In the genomic region with DNA sequence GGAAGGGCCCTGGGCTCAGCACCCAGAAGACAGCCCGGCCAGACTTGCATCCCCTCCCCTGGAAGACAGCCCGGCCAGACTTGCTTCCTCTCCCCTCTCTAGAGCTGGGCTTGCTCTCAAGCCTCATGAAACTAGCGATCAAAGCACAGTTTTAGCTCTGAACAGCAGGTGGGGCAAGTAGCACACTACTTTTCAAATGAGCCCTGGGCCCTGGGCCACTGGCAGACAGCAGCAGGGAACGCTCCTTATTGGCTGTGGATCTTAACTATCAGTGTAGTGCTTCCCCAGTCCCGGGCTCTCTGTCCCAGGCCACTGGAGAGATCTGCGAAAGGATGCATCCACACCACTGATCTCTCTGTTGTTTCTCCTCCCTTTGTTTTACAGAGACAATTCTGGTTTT, we compare ENCODE assay signal across 8 mouse cellular contexts. TPM values are rescaled to one million over a fixed set of nuclear protein-coding genes. Genes with fewer than 3 reads are reported as not detected.
DNase-seq lines count a peak whose midpoint lies in the region; ATAC-seq and TF ChIP-seq lines count a peak whose summit lies in the region.

No protein-coding gene starts in this region.

- TF ChIP-seq POLR2A in heart, adult 2 months (IDR thresholded peaks at IDR 0.05; ENCODE audit: insufficient read depth, low read depth, low read length), result no peak
- TF ChIP-seq POLR2A in kidney, adult 2 months (IDR thresholded peaks at IDR 0.05; ENCODE audit: low read depth, low read length), result no peak

- TF ChIP-seq CTCF in heart, adult 2 months (IDR thresholded peaks at IDR 0.05), result peak; percentile 82
- peak; percentile 78 for TF ChIP-seq CTCF in kidney, adult 2 months (conservative IDR thresholded peaks at IDR 0.05; ENCODE audit: insufficient read depth, insufficient read length, low read depth, low read length)

- peaks cover 3% of the 10 kb centered on the region; the same call in 1 of the 2 replicates for H3K4me1 ChIP-seq in embryonic facial prominence, embryonic 13.5 days
- H3K4me1 ChIP-seq in heart, adult 2 months (ENCODE audit: control insufficient read depth, insufficient read depth, low read length), result no peaks in the 10 kb centered on the region
- peaks cover 5% of the 10 kb centered on the region; the same call in 1 of the 2 replicates for H3K4me1 ChIP-seq in kidney, adult 2 months (ENCODE audit: control insufficient read depth, insufficient read depth, low read length)
- H3K4me1 ChIP-seq in limb, embryonic 12.5 days (replicated peaks), result peaks cover 9% of the 10 kb centered on the region; the same call in 1 of the 2 replicates
- H3K4me1 ChIP-seq in midbrain, embryonic 16.5 days (ENCODE audit: control insufficient read depth, insufficient read depth, low read length), result peaks cover 6% of the 10 kb centered on the region

- 0 out of 2 replicates have a peak overlapping the region, but pooled peaks have one; percentile 40 for H3K9ac ChIP-seq in embryonic facial prominence, embryonic 13.5 days
- H3K9ac ChIP-seq in heart, adult 2 months (ENCODE audit: low read depth, low read length), result no peak overlapping the region
- H3K9ac ChIP-seq in limb, embryonic 12.5 days (replicated peaks), result no peak overlapping the region
- H3K9ac ChIP-seq in midbrain, embryonic 16.5 days (ENCODE audit: low read depth, low read length), result 0 out of 2 replicates have a peak overlapping the region, but pooled peaks have one; percentile 34

- H3K4me3 ChIP-seq in embryonic facial prominence, embryonic 13.5 days, result no peak overlapping the region
- H3K4me3 ChIP-seq in heart, adult 2 months, result no peak overlapping the region
- H3K4me3 ChIP-seq in kidney, adult 2 months (ENCODE audit: insufficient read depth, low read depth, low read length), result no peak overlapping the region
- no peak overlapping the region for H3K4me3 ChIP-seq in limb, embryonic 12.5 days (replicated peaks)
- H3K4me3 ChIP-seq in midbrain, embryonic 16.5 days (ENCODE audit: low read depth, low read length), result no peak overlapping the region

- peak overlapping the region; percentile 18; the same call in 1 of the 2 replicates for H3K4me2 ChIP-seq in embryonic facial prominence, embryonic 13.5 days
- no peak overlapping the region for H3K4me2 ChIP-seq in limb, embryonic 12.5 days
- H3K4me2 ChIP-seq in midbrain, embryonic 16.5 days (ENCODE audit: low read length), result no peak overlapping the region; the same call in 1 of the 2 replicates

- H3K27ac ChIP-seq in embryonic facial prominence, embryonic 13.5 days, result no peak overlapping the region
- no peak overlapping the region for H3K27ac ChIP-seq in heart, adult 2 months
- no peak overlapping the region for H3K27ac ChIP-seq in kidney, adult 2 months (ENCODE audit: insufficient read depth, low read depth, low read length)
- H3K27ac ChIP-seq in limb, embryonic 12.5 days, result no peak overlapping the region
- no peak overlapping the region for H3K27ac ChIP-seq in midbrain, embryonic 16.5 days (ENCODE audit: low read length)

- 5% methylated on average over 6 of the region's 6 CpGs for WGBS in embryonic facial prominence, embryonic 13.5 days
- WGBS in heart, adult 2 months, result 0% methylated on average over 6 of the region's 6 CpGs
- WGBS in kidney, adult 2 months, result 8% methylated on average over 6 of the region's 6 CpGs
- WGBS in limb, embryonic 12.5 days, result 5% methylated on average over 6 of the region's 6 CpGs
- 4% methylated on average over 6 of the region's 6 CpGs for WGBS in midbrain, embryonic 16.5 days

- no peak for ATAC-seq in embryonic facial prominence, embryonic 13.5 days (ENCODE audit: insufficient number of reproducible peaks, insufficient read depth, low FRiP score, low TSS enrichment, low read depth)
- ATAC-seq in limb, embryonic 12.5 days (ENCODE audit: insufficient number of reproducible peaks, insufficient read depth, low FRiP score, low TSS enrichment, low read depth), result peak; percentile 60; the same call in 1 of the 2 replicates
- ATAC-seq in midbrain, embryonic 16.5 days, result peak; percentile 94

- H3K36me3 ChIP-seq in embryonic facial prominence, embryonic 13.5 days, result no peaks in the 10 kb centered on the region
- no peaks in the 10 kb centered on the region for H3K36me3 ChIP-seq in heart, adult 2 months (ENCODE audit: control insufficient read depth, insufficient read depth, low read length)
- no peaks in the 10 kb centered on the region for H3K36me3 ChIP-seq in kidney, adult 2 months (ENCODE audit: control insufficient read depth, insufficient read depth, low read length)
- H3K36me3 ChIP-seq in limb, embryonic 12.5 days, result no peaks in the 10 kb centered on the region
- H3K36me3 ChIP-seq in midbrain, embryonic 16.5 days (ENCODE audit: control insufficient read depth, insufficient read depth, low read length), result no peaks in the 10 kb centered on the region

- no peaks in the 10 kb centered on the region for H3K79me2 ChIP-seq in heart, adult 2 months (replicated peaks; ENCODE audit: control insufficient read depth, insufficient read depth, low read length)

- no peaks in the 10 kb centered on the region for H3K9me3 ChIP-seq in embryonic facial prominence, embryonic 13.5 days
- H3K9me3 ChIP-seq in limb, embryonic 12.5 days, result no peaks in the 10 kb centered on the region
- H3K9me3 ChIP-seq in midbrain, embryonic 16.5 days (replicated peaks; ENCODE audit: control insufficient read depth, low read length, poor library complexity, severe bottlenecking), result no peaks in the 10 kb centered on the region

- no peaks in the 10 kb centered on the region for H3K27me3 ChIP-seq in embryonic facial prominence, embryonic 13.5 days
- H3K27me3 ChIP-seq in heart, adult 2 months (ENCODE audit: control insufficient read depth, insufficient read depth, low read length), result no peaks in the 10 kb centered on the region
- H3K27me3 ChIP-seq in kidney, adult 2 months (replicated peaks; ENCODE audit: control insufficient read depth, insufficient read depth, low read length), result no peaks in the 10 kb centered on the region
- no peaks in the 10 kb centered on the region for H3K27me3 ChIP-seq in limb, embryonic 12.5 days
- H3K27me3 ChIP-seq in midbrain, embryonic 16.5 days (ENCODE audit: control insufficient read depth, insufficient read depth, low read depth, low read length), result no peaks in the 10 kb centered on the region

- TF ChIP-seq EP300 in heart, adult 2 months (IDR thresholded peaks at IDR 0.05; ENCODE audit: insufficient read depth, low read depth, low read length), result 0 out of 2 replicates have a peak, but pooled peaks have one; percentile 34

- intact Hi-C loops in heart, adult 2 months (cut with DNase I), result loop anchor here (1.0 to 5.0 kb wide), 2 partner anchors 266 to 736 kb away; no protein-coding TSS in a partner anchor

- peak; percentile 82 for DNase-seq in A20 (ENCODE audit: low read depth, low spot score)
- DNase-seq in adrenal gland, postnatal 36 days, result peak; percentile 77 to 84
- peak; percentile 71 to 77 for DNase-seq in heart, adult 2 months
- peak; percentile 80 for DNase-seq in kidney, adult 2 months
- peak; percentile 30 to 70 for DNase-seq in spleen, postnatal 10 days (ENCODE audit: low spot score in 2 of 2)

RNA-seq across cellular contexts. Expression of a gene that starts 8.4 kb away (rescaled TPM):
- 10 to 100 TPM; 17.5 to 20.5 TPM for total RNA-seq in adrenal gland, postnatal 36 days (2021)
- polyA plus RNA-seq in embryonic facial prominence, embryonic 13.5 days (2015; fragmentation: Nextera tagmentation; extraction: Ambion mirVana), result 5.3 and 6.5 TPM in 2 replicates
- total RNA-seq in heart, adult 2 months (2021), result 10 to 100 TPM; 16.9 to 18.4 TPM
- 5.8 and 10.5 TPM in 2 replicates for polyA plus RNA-seq in heart, adult 2 months (2012; rRNA removed)
- polyA plus RNA-seq in kidney, adult 2 months (2012; rRNA removed), result 6.5 and 9.5 TPM in 2 replicates
- 10.1 and 11.8 TPM in 2 replicates for polyA plus RNA-seq in limb, embryonic 12.5 days (2016; fragmentation: Nextera tagmentation; extraction: Ambion mirVana)
- polyA plus RNA-seq in midbrain, embryonic 16.5 days (2015; fragmentation: Nextera tagmentation; extraction: Ambion mirVana), result 2.6 and 2.7 TPM in 2 replicates

RNA-seq across cellular contexts. Expression of a gene that starts 20.6 kb away (rescaled TPM):
- total RNA-seq in adrenal gland, postnatal 36 days (2021), result not detected
- not detected in 2 replicates for polyA plus RNA-seq in embryonic facial prominence, embryonic 13.5 days (2015; fragmentation: Nextera tagmentation; extraction: Ambion mirVana)
- total RNA-seq in heart, adult 2 months (2021), result not detected
- polyA plus RNA-seq in heart, adult 2 months (2012; rRNA removed), result not detected in 2 replicates
- polyA plus RNA-seq in kidney, adult 2 months (2012; rRNA removed), result not detected in 2 replicates
- polyA plus RNA-seq in limb, embryonic 12.5 days (2016; fragmentation: Nextera tagmentation; extraction: Ambion mirVana), result not detected in 2 replicates
- 1.4 and 1.5 TPM in 2 replicates for polyA plus RNA-seq in midbrain, embryonic 16.5 days (2015; fragmentation: Nextera tagmentation; extraction: Ambion mirVana)

RNA-seq across cellular contexts. Expression of a gene that starts 46.4 kb away (rescaled TPM):
- 10 to 100 TPM; 32.8 to 35.5 TPM for total RNA-seq in adrenal gland, postnatal 36 days (2021)
- polyA plus RNA-seq in embryonic facial prominence, embryonic 13.5 days (2015; fragmentation: Nextera tagmentation; extraction: Ambion mirVana), result 14.9 and 15.8 TPM in 2 replicates
- total RNA-seq in heart, adult 2 months (2021), result 10 to 100 TPM; 14.3 to 17.7 TPM
- polyA plus RNA-seq in heart, adult 2 months (2012; rRNA removed), result 6.6 and 11.7 TPM in 2 replicates
- 12.1 and 14.5 TPM in 2 replicates for polyA plus RNA-seq in kidney, adult 2 months (2012; rRNA removed)
- 11.2 and 12.1 TPM in 2 replicates for polyA plus RNA-seq in limb, embryonic 12.5 days (2016; fragmentation: Nextera tagmentation; extraction: Ambion mirVana)
- 22.2 and 23.3 TPM in 2 replicates for polyA plus RNA-seq in midbrain, embryonic 16.5 days (2015; fragmentation: Nextera tagmentation; extraction: Ambion mirVana)

Comparison
In these comparisons a context has a peak if more than half of its experiments do, and no peak if none do; other contexts are left out.
1. H3K9ac ChIP-seq: peak in embryonic facial prominence, embryonic 13.5 days (single experiment) and midbrain, embryonic 16.5 days (single experiment); none in heart, adult 2 months (single experiment) and limb, embryonic 12.5 days (single experiment).
2. Peak in every context shown above with its lines, with median percentiles within 50 percentile points of each other: DNase-seq.